Mouse (Mus musculus) sigmoid colon, adult 10 weeks (tissue): ENCODE measurements around the gene Nrp2. TPM values are rescaled to one million over a fixed set of nuclear protein-coding genes. Genes with fewer than 3 reads are reported as not detected.

Experiments used
- polyA plus RNA-seq: library from polyadenylated mRNA; stranded (reverse); fragments of 350-450 nt; fragmentation: Illumina TruSeq; extraction: RNeasy Lipid Tissue Mini Kit (QIAGEN cat#74804); gene quantifications from one replicate; pipeline ENCODE4 v1.2.3, GENCODE M21; 2014; ENCODE audit warnings: low read depth, low replicate concordance

Nrp2 gene
- polyA plus RNA-seq = 89.6 TPM

GRCm38 (mm10) chr1:62703158-62704116 lies at the start of gene Nrp2:
TSS of gene Nrp2 (plus strand) at chr1:62703285.

